Mouse (Mus musculus): ENCODE measurements around the gene Paxbp1. TPM values are rescaled to one million over a fixed set of nuclear protein-coding genes. Genes with fewer than 3 reads are reported as not detected.

The Paxbp1 gene
- total RNA-seq, 1 experiment: 57.9 TPM

DNA sequence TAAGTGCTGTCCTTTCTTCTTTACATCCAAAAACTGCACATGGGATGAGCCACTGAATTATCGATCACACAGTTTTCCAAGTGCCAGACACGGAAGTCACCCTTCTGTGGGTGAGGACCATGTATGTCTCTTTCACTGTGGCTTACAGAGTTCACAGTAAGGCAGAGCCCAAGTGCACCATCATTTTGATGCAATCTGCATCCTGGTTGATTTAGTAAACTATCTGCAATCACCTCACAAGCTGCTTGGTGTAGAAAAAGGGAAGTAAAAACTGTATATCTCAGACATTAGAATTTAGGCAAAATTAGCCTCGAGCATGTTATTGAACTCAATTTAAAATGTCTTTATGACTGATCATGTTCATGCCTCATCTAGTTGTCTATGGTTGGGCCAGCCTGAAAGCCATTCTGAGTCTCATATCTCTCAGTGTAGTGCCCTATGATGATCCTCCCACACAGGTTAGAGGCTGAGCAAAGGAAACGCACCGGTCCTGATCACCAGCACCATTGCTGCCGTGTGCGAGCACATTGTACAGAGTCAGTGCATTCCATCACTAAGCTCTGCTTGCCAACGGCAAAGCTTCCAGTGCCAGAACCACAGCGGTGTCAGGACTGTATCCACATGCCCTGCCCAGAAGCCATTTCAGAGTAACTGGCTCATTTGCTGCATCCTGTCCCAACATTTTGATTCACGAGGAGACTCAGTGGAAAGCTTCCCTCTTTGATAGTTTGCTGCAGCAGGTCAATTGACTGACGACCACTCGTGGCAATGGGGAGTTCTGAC lies 20.4 kb upstream of the Paxbp1 start:
- TF ChIP-seq CHD2 (IDR thresholded peaks at IDR 0.05; ENCODE audit: low read depth, low read length) (no peak), MAFK (IDR thresholded peaks at IDR 0.05; ENCODE audit: insufficient read depth, low read depth, low read length) (no peak), ZNF384 (IDR thresholded peaks at IDR 0.05; ENCODE audit: low read depth, low read length) (no peak), HCFC1 (IDR thresholded peaks at IDR 0.05; ENCODE audit: borderline replicate concordance, insufficient read depth, low read length) (no peak), ZC3H11A (IDR thresholded peaks at IDR 0.05; ENCODE audit: borderline replicate concordance, low read depth, low read length) (no peak)
- Histone ChIP-seq H3K36me3 (ENCODE audit: control insufficient read depth, insufficient read depth, low read length, poor library complexity, severe bottlenecking) (no peaks in the 10 kb centered on the region), H3K9ac (ENCODE audit: insufficient read depth, low read depth, low read length, poor library complexity, severe bottlenecking) (no peak overlapping the region), H3K4me3 (ENCODE audit: insufficient read depth in 1 of 2, low read depth in 1 of 2, low read length in 2 of 2, poor library complexity in 1 of 2, severe bottlenecking in 1 of 2) (no peak overlapping the region), H3K9me3 (ENCODE audit: control insufficient read depth, insufficient read depth, low read depth, low read length) (no peaks in the 10 kb centered on the region), H3K4me1 (ENCODE audit: control insufficient read depth in 2 of 2, insufficient read depth in 2 of 2, low read length in 2 of 2, poor library complexity in 1 of 2) (no peaks in the 10 kb centered on the region), H3K27ac (ENCODE audit: insufficient read depth, low read depth, low read length, poor library complexity, severe bottlenecking) (no peak overlapping the region)
- in situ Hi-C loops (cut with MboI; ENCODE audit: low sequenced_read_pairs in 2 of 2, unreplicated experiment in 2 of 2): no loop called here
- no peak for DNase-seq (ENCODE audit: low read depth, low spot score)

DNA sequence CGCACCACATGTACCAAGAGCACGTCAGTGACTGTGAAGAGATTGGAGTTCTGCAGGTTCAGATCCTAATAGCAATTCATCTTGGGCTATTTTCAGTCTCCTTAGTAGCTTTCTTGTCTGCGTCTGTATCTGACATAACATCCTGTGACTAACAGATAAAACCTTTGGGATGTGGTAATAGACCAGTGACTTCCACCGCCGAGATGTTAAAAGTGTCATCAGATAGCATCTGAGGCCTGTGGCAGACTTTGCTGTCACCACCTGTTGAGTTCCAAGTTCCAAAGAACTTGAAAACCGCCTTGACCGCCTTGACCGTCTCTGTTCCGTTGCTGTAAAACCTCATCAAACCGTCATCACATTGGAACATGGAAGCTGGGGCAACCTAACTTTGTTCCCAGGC lies 19.4 kb upstream of the Paxbp1 start:
- Histone ChIP-seq H3K4me1 (ENCODE audit: control insufficient read depth in 2 of 2, insufficient read depth in 2 of 2, low read length in 2 of 2, poor library complexity in 1 of 2) (no peaks in the 10 kb centered on the region), H3K4me3 (ENCODE audit: insufficient read depth in 1 of 2, low read depth in 1 of 2, low read length in 2 of 2, poor library complexity in 1 of 2, severe bottlenecking in 1 of 2) (no peak overlapping the region), H3K9me3 (ENCODE audit: control insufficient read depth, insufficient read depth, low read depth, low read length) (no peaks in the 10 kb centered on the region), H3K36me3 (ENCODE audit: control insufficient read depth, insufficient read depth, low read length, poor library complexity, severe bottlenecking) (no peaks in the 10 kb centered on the region), H3K27ac (ENCODE audit: insufficient read depth, low read depth, low read length, poor library complexity, severe bottlenecking) (no peak overlapping the region), H3K9ac (ENCODE audit: insufficient read depth, low read depth, low read length, poor library complexity, severe bottlenecking) (no peak overlapping the region)
- no peak for DNase-seq (ENCODE audit: low read depth, low spot score)
- in situ Hi-C loops (cut with MboI; ENCODE audit: low sequenced_read_pairs in 2 of 2, unreplicated experiment in 2 of 2): no loop called here
- TF ChIP-seq CHD2 (IDR thresholded peaks at IDR 0.05; ENCODE audit: low read depth, low read length) (no peak), HCFC1 (IDR thresholded peaks at IDR 0.05; ENCODE audit: borderline replicate concordance, insufficient read depth, low read length) (no peak), ZC3H11A (IDR thresholded peaks at IDR 0.05; ENCODE audit: borderline replicate concordance, low read depth, low read length) (no peak), MAFK (IDR thresholded peaks at IDR 0.05; ENCODE audit: insufficient read depth, low read depth, low read length) (no peak), ZNF384 (IDR thresholded peaks at IDR 0.05; ENCODE audit: low read depth, low read length) (no peak)

GRCm38 (mm10) chr16:91061531-91062318 lies 17.4 kb upstream of the Paxbp1 start:
- DNase-seq (ENCODE audit: low read depth, low spot score): no peak
- H3K9me3 ChIP-seq (ENCODE audit: control insufficient read depth, insufficient read depth, low read depth, low read length): no peaks in the 10 kb centered on the region
- H3K27ac ChIP-seq (ENCODE audit: insufficient read depth, low read depth, low read length, poor library complexity, severe bottlenecking): no peak overlapping the region
- H3K9ac ChIP-seq (ENCODE audit: insufficient read depth, low read depth, low read length, poor library complexity, severe bottlenecking): no peak overlapping the region
- TF ChIP-seq CHD2 (IDR thresholded peaks at IDR 0.05; ENCODE audit: low read depth, low read length) (no peak), ZC3H11A (IDR thresholded peaks at IDR 0.05; ENCODE audit: borderline replicate concordance, low read depth, low read length) (no peak), MAFK (IDR thresholded peaks at IDR 0.05; ENCODE audit: insufficient read depth, low read depth, low read length) (no peak), ZNF384 (IDR thresholded peaks at IDR 0.05; ENCODE audit: low read depth, low read length) (no peak), HCFC1 (IDR thresholded peaks at IDR 0.05; ENCODE audit: borderline replicate concordance, insufficient read depth, low read length) (no peak)
- no peaks in the 10 kb centered on the region for H3K4me1 ChIP-seq (ENCODE audit: control insufficient read depth in 2 of 2, insufficient read depth in 2 of 2, low read length in 2 of 2, poor library complexity in 1 of 2)
- H3K36me3 ChIP-seq (ENCODE audit: control insufficient read depth, insufficient read depth, low read length, poor library complexity, severe bottlenecking): no peaks in the 10 kb centered on the region
- H3K4me3 ChIP-seq (ENCODE audit: insufficient read depth in 1 of 2, low read depth in 1 of 2, low read length in 2 of 2, poor library complexity in 1 of 2, severe bottlenecking in 1 of 2): no peak overlapping the region
- in situ Hi-C loops (cut with MboI; ENCODE audit: low sequenced_read_pairs in 2 of 2, unreplicated experiment in 2 of 2): no loop called here

DNA sequence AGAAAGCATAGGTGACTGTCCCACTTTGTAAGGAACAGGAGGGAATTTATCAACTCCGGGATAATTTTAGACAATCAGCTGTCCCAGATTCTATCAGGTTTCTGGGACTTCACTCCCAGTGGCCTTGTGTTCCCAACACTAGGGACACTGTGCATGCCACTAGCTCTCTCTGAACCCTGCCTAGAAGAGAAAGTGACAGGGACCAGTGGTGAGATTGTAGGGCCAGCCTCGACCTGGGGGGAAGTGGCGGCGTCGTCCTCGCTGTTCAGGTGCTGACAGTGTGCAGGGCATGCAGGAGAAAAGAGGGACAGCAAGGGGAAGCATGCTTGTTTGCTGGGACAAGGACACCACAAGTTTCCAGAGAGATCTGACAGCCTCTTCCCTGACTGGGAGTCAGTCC lies 13.4 kb upstream of the Paxbp1 start:
- Histone ChIP-seq H3K9me3 (ENCODE audit: control insufficient read depth, insufficient read depth, low read depth, low read length) (no peaks in the 10 kb centered on the region), H3K27ac (ENCODE audit: insufficient read depth, low read depth, low read length, poor library complexity, severe bottlenecking) (no peak overlapping the region), H3K9ac (ENCODE audit: insufficient read depth, low read depth, low read length, poor library complexity, severe bottlenecking) (no peak overlapping the region), H3K36me3 (ENCODE audit: control insufficient read depth, insufficient read depth, low read length, poor library complexity, severe bottlenecking) (no peaks in the 10 kb centered on the region), H3K4me3 (ENCODE audit: insufficient read depth in 1 of 2, low read depth in 1 of 2, low read length in 2 of 2, poor library complexity in 1 of 2, severe bottlenecking in 1 of 2) (no peak overlapping the region), H3K4me1 (ENCODE audit: control insufficient read depth in 2 of 2, insufficient read depth in 2 of 2, low read length in 2 of 2, poor library complexity in 1 of 2) (peaks cover 0 to 2% of the 10 kb centered on the region in 2 experiments; a peak in 1 of 4 replicates)
- TF ChIP-seq ZNF384 (IDR thresholded peaks at IDR 0.05; ENCODE audit: low read depth, low read length) (no peak), CHD2 (IDR thresholded peaks at IDR 0.05; ENCODE audit: low read depth, low read length) (no peak), HCFC1 (IDR thresholded peaks at IDR 0.05; ENCODE audit: borderline replicate concordance, insufficient read depth, low read length) (no peak), MAFK (IDR thresholded peaks at IDR 0.05; ENCODE audit: insufficient read depth, low read depth, low read length) (no peak), ZC3H11A (IDR thresholded peaks at IDR 0.05; ENCODE audit: borderline replicate concordance, low read depth, low read length) (no peak)
- no peak for DNase-seq (ENCODE audit: low read depth, low spot score)
- in situ Hi-C loops (cut with MboI; ENCODE audit: low sequenced_read_pairs in 2 of 2, unreplicated experiment in 2 of 2): no loop called here
